Mouse (Mus musculus) erythroblast, adult 5-6 weeks (primary cell): ENCODE measurements around the gene Mfsd9. TPM values are rescaled to one million over a fixed set of nuclear protein-coding genes. Genes with fewer than 3 reads are reported as not detected.

Experiments used
- ATAC-seq: replicated peaks from 2 replicates; pipeline ENCODE4 v1.8.0; 2016; ENCODE audit warnings: moderate number of reproducible peaks, mild to moderate bottlenecking, moderate TSS enrichment, inconsistent platforms; ENCODE audit not compliant: poor library complexity, low FRiP score, severe bottlenecking
- total RNA-seq, 2 experiments: library from RNA; stranded (forward) in 1 of 2; stranded (reverse) in 1 of 2; fragments of 150-400 nt in 1 of 2; fragments of 200-764, 138-1000 nt in 1 of 2; gene quantifications; 2 replicates each; pipeline versions ENCODE4 v1.2.3 to v1.2.4; 2015 to 2017; ENCODE audit warnings: low replicate concordance in 2 of 2

Gene Mfsd9
- total RNA-seq, 2 experiments from 2014 or later: 1.5 TPM; not detected in 1

- no peak for ATAC-seq
Observed at GRCm38 (mm10) chr1:40727404-40727803, 63.1 kb downstream of the Mfsd9 start.

- ATAC-seq: no peak
Observed at GRCm38 (mm10) chr1:40726051-40726450, 64.4 kb downstream of the Mfsd9 start.

Other genes starting within 250 kb of the Mfsd9 start
- not detected in 2 replicates for gene Slc9a4, start 210.6 kb downstream of the Mfsd9 start, total RNA-seq (2015; ENCODE audit: low replicate concordance)
- gene Slc9a4, start 210.6 kb downstream of the Mfsd9 start, total RNA-seq (2017; ENCODE audit: low replicate concordance): not detected in 2 replicates
- not detected in 2 replicates for gene Slc9a2, start 110.1 kb downstream of the Mfsd9 start, total RNA-seq (2015; ENCODE audit: low replicate concordance)
- not detected in 2 replicates for gene Slc9a2, start 110.1 kb downstream of the Mfsd9 start, total RNA-seq (2017; ENCODE audit: low replicate concordance)
- gene Tmem182, start 14.9 kb upstream of the Mfsd9 start, total RNA-seq (2015; ENCODE audit: low replicate concordance): not detected in 2 replicates
- 0.85 TPM in 1 of 2 replicates, not detected in the other for gene Tmem182, start 14.9 kb upstream of the Mfsd9 start, total RNA-seq (2017; ENCODE audit: low replicate concordance)